Mouse (Mus musculus) testis, adult 2 months (tissue): ENCODE data around the gene Nfe2l2.

Source experiments
- CTCF ChIP-seq: fragments of 200-500 bp; IDR thresholded peaks from 2 replicates; pipeline ENCODE4 v1.5.1; 2012; ENCODE audit warnings: low read depth, mild to moderate bottlenecking, inconsistent platforms, low read length, moderate library complexity; ENCODE audit not compliant: control insufficient read depth, insufficient read depth, insufficient replicate concordance
- POLR2A ChIP-seq: fragments of 200-500 bp; IDR thresholded peaks from 2 replicates; pipeline ENCODE4 v1.6.1; 2012; ENCODE audit warnings: low read depth, mild to moderate bottlenecking, inconsistent platforms, low read length, moderate library complexity; ENCODE audit not compliant: control insufficient read depth

GRCm38 (mm10) chr2:75719331-75719869 is 15.0 kb upstream of the Nfe2l2 start:
- TF ChIP-seq CTCF: no peak
- no peak for TF ChIP-seq POLR2A
